10 mouse cellular contexts compared by ENCODE assay signal in genomic region chr13:50464621-50465562, GRCm38 (mm10). TPM values are rescaled to one million over a fixed set of nuclear protein-coding genes. Genes with fewer than 3 reads are reported as not detected.
DNase-seq lines count a peak whose midpoint lies in the region; ATAC-seq and TF ChIP-seq lines count a peak whose summit lies in the region.
"Had no signal": no experiment of that assay in that cellular context is flagged by ENCODE, and none has a peak within 500 bp of the region (broad histone marks: within the 10 kb centered on the region; RNA-seq: fewer than 3 reads in every experiment).

No protein-coding gene starts in this region.

- no peaks in the 10 kb centered on the region for H3K27me3 ChIP-seq in lung, embryonic 15.5 days
- H3K27me3 ChIP-seq in forebrain, embryonic 16.5 days (replicated peaks; ENCODE audit: control insufficient read depth, insufficient read depth, low read length): no peaks in the 10 kb centered on the region
- no peaks in the 10 kb centered on the region for H3K27me3 ChIP-seq in limb, embryonic 10.5 days (ENCODE audit: low read depth, poor library complexity, severe bottlenecking)

- H3K4me3 ChIP-seq in lung, embryonic 15.5 days: peak overlapping the region; percentile 15; the same call in 1 of the 2 replicates
- H3K4me3 ChIP-seq in lung, adult 2 months (replicated peaks; ENCODE audit: extremely low read depth, low read depth, low read length): no peak overlapping the region
- H3K4me3 ChIP-seq in forebrain, embryonic 16.5 days (replicated peaks; ENCODE audit: low read length): peak overlapping the region; percentile 17
- peak overlapping the region; percentile 43 for H3K4me3 ChIP-seq in limb, embryonic 10.5 days
- peak overlapping the region; percentile 30 for H3K4me3 ChIP-seq in olfactory bulb, adult 2 months (ENCODE audit: insufficient read depth, low read depth, low read length)

- H3K9ac ChIP-seq in lung, embryonic 15.5 days: no peak overlapping the region
- H3K9ac ChIP-seq in forebrain, embryonic 16.5 days (replicated peaks; ENCODE audit: low read depth, low read length): no peak overlapping the region

- no peaks in the 10 kb centered on the region for H3K36me3 ChIP-seq in lung, embryonic 15.5 days
- H3K36me3 ChIP-seq in forebrain, embryonic 16.5 days (ENCODE audit: control insufficient read depth, insufficient read depth): no peaks in the 10 kb centered on the region
- H3K36me3 ChIP-seq in limb, embryonic 10.5 days: no peaks in the 10 kb centered on the region

- TF ChIP-seq CTCF in lung, adult 2 months (IDR thresholded peaks at IDR 0.05; ENCODE audit: insufficient read depth, low read length): no peak
- TF ChIP-seq CTCF in olfactory bulb, adult 2 months (IDR thresholded peaks at IDR 0.05; ENCODE audit: insufficient read depth, low read depth, low read length): no peak

- ATAC-seq in lung, embryonic 15.5 days (ENCODE audit: borderline replicate concordance, extremely low read depth, low FRiP score, low TSS enrichment): no peak
- ATAC-seq in forebrain, embryonic 16.5 days: peak; percentile 52; the same call in 1 of the 2 replicates
- ATAC-seq: Patski had no signal

- no peak for TF ChIP-seq POLR2A in lung, adult 2 months (IDR thresholded peaks at IDR 0.05; ENCODE audit: borderline replicate concordance, extremely low read depth, low read depth, low read length)
- no peak for TF ChIP-seq POLR2A in olfactory bulb, adult 2 months (IDR thresholded peaks at IDR 0.05; ENCODE audit: insufficient read depth, low read depth, low read length)

- no peak overlapping the region for H3K27ac ChIP-seq in lung, embryonic 15.5 days
- no peak overlapping the region for H3K27ac ChIP-seq in forebrain, embryonic 16.5 days (ENCODE audit: low read length)
- peak overlapping the region; percentile 50 for H3K27ac ChIP-seq in limb, embryonic 10.5 days
- H3K27ac ChIP-seq in olfactory bulb, adult 2 months (ENCODE audit: insufficient read depth, low read depth, low read length): no peak overlapping the region

- H3K4me2 ChIP-seq in lung, embryonic 15.5 days: peak overlapping the region; percentile 49
- peak overlapping the region; percentile 31 for H3K4me2 ChIP-seq in forebrain, embryonic 16.5 days (ENCODE audit: low read length)

- H3K9me3 ChIP-seq in lung, embryonic 15.5 days: no peaks in the 10 kb centered on the region
- no peaks in the 10 kb centered on the region for H3K9me3 ChIP-seq in forebrain, embryonic 16.5 days (ENCODE audit: control insufficient read depth, low read length)
- H3K9me3 ChIP-seq in limb, embryonic 10.5 days (replicated peaks): no peaks in the 10 kb centered on the region

- no peak for DNase-seq in lung, adult 2 months
- peak; percentile 33 for DNase-seq in limb, embryonic 10.5 days (ENCODE audit: low spot score)
- DNase-seq in gastrocnemius, postnatal 25 days: no peak
- DNase-seq in B cell, adult 2 months: no peak
- no peak for DNase-seq in right cerebral cortex, postnatal 10 days (ENCODE audit: low spot score in 2 of 2)
- DNase-seq: heart, postnatal 4 days had no signal

- no peaks in the 10 kb centered on the region for H3K4me1 ChIP-seq in lung, embryonic 15.5 days
- no peaks in the 10 kb centered on the region for H3K4me1 ChIP-seq in lung, adult 2 months (ENCODE audit: control insufficient read depth, insufficient read depth, low read length)
- H3K4me1 ChIP-seq in forebrain, embryonic 16.5 days (replicated peaks; ENCODE audit: control insufficient read depth, insufficient read depth, low read length): no peaks in the 10 kb centered on the region
- no peaks in the 10 kb centered on the region for H3K4me1 ChIP-seq in limb, embryonic 10.5 days
- H3K4me1 ChIP-seq in olfactory bulb, adult 2 months (ENCODE audit: control insufficient read depth, insufficient read depth, low read length): no peaks in the 10 kb centered on the region

- WGBS in lung, embryonic 15.5 days: 17% methylated on average over 27 of the region's 27 CpGs
- WGBS in lung, adult 2 months: 25% methylated on average over 27 of the region's 27 CpGs
- 39% methylated on average over 27 of the region's 27 CpGs for WGBS in forebrain, embryonic 16.5 days
- WGBS in limb, embryonic 10.5 days: 39% methylated on average over 27 of the region's 27 CpGs
- 42% methylated on average over 27 of the region's 27 CpGs for WGBS in olfactory bulb, adult 2 months

RNA-seq across cellular contexts. Expression of gene Nutm2, which starts 2.2 kb away (rescaled TPM):
- polyA plus RNA-seq in lung, embryonic 15.5 days (2015; fragmentation: Nextera tagmentation; extraction: Ambion mirVana): not detected in 2 replicates
- not detected in 2 replicates for polyA plus RNA-seq in lung, adult 2 months (2012; rRNA removed)
- polyA plus RNA-seq in forebrain, embryonic 16.5 days (2015; fragmentation: Nextera tagmentation; extraction: Ambion mirVana): not detected in 2 replicates
- polyA plus RNA-seq in limb, embryonic 10.5 days (2016; fragmentation: Nextera tagmentation; extraction: Ambion mirVana): not detected in 2 replicates
- not detected in 2 replicates for polyA plus RNA-seq in olfactory bulb, adult 2 months (2012; ENCODE audit: insufficient read depth, insufficient read length, low replicate concordance, missing spikeins)
- not detected for total RNA-seq in gastrocnemius, postnatal 25 days (2021)
- total RNA-seq: heart, postnatal 4 days had no signal
- polyA plus RNA-seq: Patski had no signal

RNA-seq across cellular contexts. Expression of gene Gm47429, which starts 21.2 kb away (rescaled TPM):
- not detected in 2 replicates for polyA plus RNA-seq in lung, embryonic 15.5 days (2015; fragmentation: Nextera tagmentation; extraction: Ambion mirVana)
- polyA plus RNA-seq in lung, adult 2 months (2012; rRNA removed): not detected in 2 replicates
- polyA plus RNA-seq in forebrain, embryonic 16.5 days (2015; fragmentation: Nextera tagmentation; extraction: Ambion mirVana): not detected in 2 replicates
- not detected in 2 replicates for polyA plus RNA-seq in limb, embryonic 10.5 days (2016; fragmentation: Nextera tagmentation; extraction: Ambion mirVana)
- not detected in 2 replicates for polyA plus RNA-seq in olfactory bulb, adult 2 months (2012; ENCODE audit: insufficient read depth, insufficient read length, low replicate concordance, missing spikeins)
- total RNA-seq in gastrocnemius, postnatal 25 days (2021): not detected
- total RNA-seq: heart, postnatal 4 days had no signal
- polyA plus RNA-seq: Patski had no signal

RNA-seq across cellular contexts. Expression of gene Fbxw17, which starts 47.2 kb away (rescaled TPM):
- polyA plus RNA-seq in lung, embryonic 15.5 days (2015; fragmentation: Nextera tagmentation; extraction: Ambion mirVana): 26.0 and 30.3 TPM in 2 replicates
- polyA plus RNA-seq in lung, adult 2 months (2012; rRNA removed): 18.6 and 30.9 TPM in 2 replicates
- polyA plus RNA-seq in forebrain, embryonic 16.5 days (2015; fragmentation: Nextera tagmentation; extraction: Ambion mirVana): 34.9 and 41.6 TPM in 2 replicates
- polyA plus RNA-seq in limb, embryonic 10.5 days (2016; fragmentation: Nextera tagmentation; extraction: Ambion mirVana): 26.1 and 33.7 TPM in 2 replicates
- not detected in 2 replicates for polyA plus RNA-seq in olfactory bulb, adult 2 months (2012; ENCODE audit: insufficient read depth, insufficient read length, low replicate concordance, missing spikeins)
- 1 to 10 TPM; 3.5 to 5.1 TPM for total RNA-seq in gastrocnemius, postnatal 25 days (2021)

Comparison
In these comparisons a context has a peak if more than half of its experiments do, and no peak if none do; other contexts are left out.
1. RNA of gene Fbxw17, which starts 47.2 kb away (polyA plus RNA-seq): 34.9 to 41.6 TPM in forebrain, embryonic 16.5 days, 26.1 to 33.7 TPM in limb, embryonic 10.5 days, 18.6 to 30.9 TPM in lung, adult 2 months and 26.0 to 30.3 TPM in lung, embryonic 15.5 days; not detected in olfactory bulb, adult 2 months; every median in the first group is over 10 times any median in the second.